Mouse (Mus musculus): Measurements from ENCODE around the gene Olfr553. TPM values are rescaled to one million over a fixed set of nuclear protein-coding genes. Genes with fewer than 3 reads are reported as not detected.
"Not testable (repeated sequence)": the region's sequence is repeated elsewhere in the genome, so short reads cannot be mapped to it uniquely, and the experiment has no call there.

Gene Olfr553
- not detected in 2 replicates for total RNA-seq (2015)
- not detected in 2 replicates for total RNA-seq (2017)

GRCm38 (mm10) chr7:102618118-102618517 is at the start of gene Olfr553:
Gene Olfr553 (minus strand): TSS chr7:102618218.
- ATAC-seq (ENCODE audit: poor library complexity, severe bottlenecking), result no peak

- ATAC-seq (ENCODE audit: poor library complexity, severe bottlenecking), result no peak
These were observed 47.4 kb upstream of the Olfr553 start for GRCm38 (mm10) chr7:102665378-102665777.

- ATAC-seq (ENCODE audit: poor library complexity, severe bottlenecking), result no peak
These were observed 46.6 kb upstream of the Olfr553 start, which contains the start of gene Olfr556 for GRCm38 (mm10) chr7:102664599-102664998. Gene Olfr556 (plus strand): TSS chr7:102664899.

GRCm38 (mm10) chr7:102658523-102658922 is 40.5 kb upstream of the Olfr553 start, which contains the start of gene Olfr555:
Gene Olfr555 (plus strand): TSS chr7:102658823.
- ATAC-seq (ENCODE audit: poor library complexity, severe bottlenecking), result no peak

- ATAC-seq (ENCODE audit: poor library complexity, severe bottlenecking), result not testable (repeated sequence)
These were observed 26.9 kb upstream of the Olfr553 start for GRCm38 (mm10) chr7:102644945-102645344.

GRCm38 (mm10) chr7:102638132-102638531 is 20.1 kb upstream of the Olfr553 start, which contains the start of gene Olfr554:
Gene Olfr554 (plus strand): TSS chr7:102638432.
- ATAC-seq (ENCODE audit: poor library complexity, severe bottlenecking), result no peak

GRCm38 (mm10) chr7:102636665-102637064 is 18.6 kb upstream of the Olfr553 start:
- peak; percentile 59 for ATAC-seq (ENCODE audit: poor library complexity, severe bottlenecking)

- ATAC-seq (ENCODE audit: poor library complexity, severe bottlenecking), result not testable (repeated sequence)
These were observed 2.4 kb upstream of the Olfr553 start for GRCm38 (mm10) chr7:102620368-102620767.

- peak; percentile 64; the same call in 1 of the 2 replicates for ATAC-seq (ENCODE audit: poor library complexity, severe bottlenecking)
These were observed 1.6 kb upstream of the Olfr553 start for GRCm38 (mm10) chr7:102619608-102620007.

GRCm38 (mm10) chr7:102597378-102598031 is 20.5 kb downstream of the Olfr553 start, which contains the start of gene Olfr552:
Gene Olfr552 (plus strand): TSS chr7:102597770.
- ATAC-seq (ENCODE audit: poor library complexity, severe bottlenecking), result peak; percentile 43; the same call in 1 of the 2 replicates

- no peak for ATAC-seq (ENCODE audit: poor library complexity, severe bottlenecking)
These were observed 26.2 kb downstream of the Olfr553 start, which contains the start of gene Olfr551 for GRCm38 (mm10) chr7:102591786-102592185. Gene Olfr551 (minus strand): TSS chr7:102591886.

GRCm38 (mm10) chr7:102575998-102576397 is 42.0 kb downstream of the Olfr553 start:
- ATAC-seq (ENCODE audit: poor library complexity, severe bottlenecking), result no peak

- no peak for ATAC-seq (ENCODE audit: poor library complexity, severe bottlenecking)
These were observed 44.7 kb downstream of the Olfr553 start for GRCm38 (mm10) chr7:102573174-102573830.

GRCm38 (mm10) chr7:102571142-102571541 is 46.9 kb downstream of the Olfr553 start, which contains the start of gene Olfr550:
Gene Olfr550 (plus strand): TSS chr7:102571442.
- no peak for ATAC-seq (ENCODE audit: poor library complexity, severe bottlenecking)

- no peak for ATAC-seq (ENCODE audit: poor library complexity, severe bottlenecking)
These were observed 51.8 kb downstream of the Olfr553 start for GRCm38 (mm10) chr7:102566219-102566618.

- peak; percentile 99 for ATAC-seq (ENCODE audit: poor library complexity, severe bottlenecking)
These were observed 52.7 kb downstream of the Olfr553 start, which contains the start of gene Trim21 for GRCm38 (mm10) chr7:102564999-102565997. Gene Trim21 (minus strand): TSS chr7:102565486.
